Mouse (Mus musculus) bone marrow macrophage, adult 2 months (primary cell): ENCODE data around the gene Fgd6.

ENCODE experiments used
- CTCF ChIP-seq: IDR thresholded peaks from 2 replicates; pipeline ENCODE4 v1.5.1; 2012; ENCODE audit warnings: low read depth, mild to moderate bottlenecking, low read length, moderate library complexity
- POLR2A ChIP-seq: IDR thresholded peaks from 2 replicates; pipeline ENCODE4 v1.6.1; 2012; ENCODE audit warnings: mild to moderate bottlenecking, low read depth, low read length, borderline replicate concordance

DNA sequence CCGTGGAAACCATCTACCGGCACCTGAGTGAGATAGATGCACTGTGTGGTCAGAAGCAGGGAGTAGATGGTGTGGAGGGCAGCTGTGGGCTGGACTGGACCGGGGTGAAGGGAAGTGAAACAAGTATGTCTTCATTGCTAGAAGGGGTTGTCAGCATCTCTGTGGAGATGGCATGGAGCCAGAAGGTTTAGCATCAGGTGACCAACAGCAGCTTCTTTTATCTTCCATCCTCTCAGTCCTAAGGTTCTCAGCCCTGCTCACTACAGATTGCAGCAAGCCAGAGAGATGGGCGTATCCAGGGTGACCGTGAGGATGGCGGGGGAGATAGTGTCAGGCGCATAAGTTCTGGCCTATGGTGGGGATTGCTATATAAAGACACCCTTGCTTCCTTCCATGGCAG is 86.8 kb downstream of the Fgd6 start:
- TF ChIP-seq CTCF (no peak), POLR2A (no peak)
